In genomic region chr9:73020566-73021097, GRCm38 (mm10) we compare ENCODE assay signal across 13 mouse cellular contexts.
"Had no signal": no experiment of that assay in that cellular context is flagged by ENCODE, and none has a peak within 500 bp of the region (broad histone marks: within the 10 kb centered on the region; RNA-seq: fewer than 3 reads in every experiment).

No protein-coding gene starts in this region.

- DNase-seq: kidney, adult 8-10 months; kidney, postnatal 10 days; kidney, postnatal 36 days; layer of hippocampus, postnatal 36 days; liver, embryonic 13.5 days; lung, embryonic 14.5 days; midbrain, embryonic 14.5 days; thymus, adult 2 months; thymus, postnatal 14 days; thymus, postnatal 4 days had no signal

- H3K27ac ChIP-seq: kidney, embryonic 15.5 days; left cerebral cortex, adult 2 months; liver, embryonic 13.5 days; stomach, postnatal 0 days had no signal

- H3K4me3 ChIP-seq: kidney, embryonic 15.5 days; left cerebral cortex, adult 2 months; liver, embryonic 13.5 days had no signal

- H3K4me1 ChIP-seq: kidney, embryonic 15.5 days; liver, embryonic 13.5 days had no signal
